Mouse (Mus musculus) bone marrow macrophage, adult 2 months (primary cell): ENCODE measurements around the gene Asb1.

Source experiments
- CTCF ChIP-seq: IDR thresholded peaks from 2 replicates; pipeline ENCODE4 v1.5.1; 2012; ENCODE audit warnings: low read depth, mild to moderate bottlenecking, low read length, moderate library complexity
- POLR2A ChIP-seq: IDR thresholded peaks from 2 replicates; pipeline ENCODE4 v1.6.1; 2012; ENCODE audit warnings: mild to moderate bottlenecking, low read depth, low read length, borderline replicate concordance

DNA sequence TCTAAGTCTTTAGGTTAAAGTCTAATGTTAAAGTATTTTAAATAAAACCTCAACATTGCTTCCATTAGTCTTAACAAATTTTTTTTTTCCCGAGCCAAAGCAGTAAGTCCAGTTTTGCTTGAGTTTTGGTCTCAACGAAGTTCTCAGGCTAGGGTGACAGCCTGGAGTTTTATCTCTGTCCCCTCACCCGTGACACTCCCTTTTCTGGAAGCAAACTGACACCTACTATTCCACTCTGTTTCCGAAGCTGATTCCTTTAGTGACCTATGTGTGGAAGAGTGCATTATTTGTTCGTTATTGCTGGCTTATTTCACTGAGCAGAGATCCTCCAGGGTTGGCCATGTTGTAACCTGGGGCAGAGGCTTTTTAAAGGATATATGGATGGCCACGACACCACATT lies 1.1 kb upstream of the Asb1 start:
- TF ChIP-seq POLR2A (no peak), CTCF (no peak)
